Mouse (Mus musculus) MEL (cell line): Measurements from ENCODE around the gene Mrvi1. TPM values are rescaled to one million over a fixed set of nuclear protein-coding genes. Genes with fewer than 3 reads are reported as not detected.

Experiments used
- DNase-seq: peaks from one replicate; pipeline ENCODE4 v3.0.0; 2011; ENCODE audit warnings: low read depth, low spot score
- H3K27ac ChIP-seq: 2 replicates; pipeline ENCODE4 v1.5.1; 2012; ENCODE audit warnings: low read depth, mild to moderate bottlenecking, control low read depth, low read length, moderate library complexity; ENCODE audit not compliant: control insufficient read depth
- H3K27me3 ChIP-seq, 2 experiments: fragments of 150-350 bp in 1 of 2; sonication (generic) in 1 of 2; 2 replicates each; pipeline ENCODE4 v1.6.1; 2012; ENCODE audit warnings: low read length in 2 of 2, mild to moderate bottlenecking in 2 of 2, improper control_type of control experiment in 1 of 2, moderate library complexity in 1 of 2; ENCODE audit not compliant: insufficient read depth in 2 of 2, control insufficient read depth in 1 of 2
- H3K36me3 ChIP-seq, 2 experiments: 2 replicates each; pipeline ENCODE4 v1.6.1; 2012 to 2014; ENCODE audit warnings: low read length in 2 of 2, improper control_type of control experiment in 1 of 2, inconsistent platforms in 1 of 2, mild to moderate bottlenecking in 1 of 2; ENCODE audit not compliant: insufficient read depth in 2 of 2, control insufficient read depth in 1 of 2
- H3K4me1 ChIP-seq, 2 experiments: fragments of 150-350 bp in 1 of 2; sonication (generic) in 1 of 2; 2 replicates each; pipeline ENCODE4 v1.6.1; 2012; ENCODE audit warnings: low read length in 2 of 2, improper control_type of control experiment in 1 of 2, mild to moderate bottlenecking in 1 of 2; ENCODE audit not compliant: insufficient read depth in 2 of 2, control insufficient read depth in 1 of 2
- H3K4me3 ChIP-seq, 2 experiments: fragments of 150-350 bp in 1 of 2; sonication (generic) in 1 of 2; 2 replicates each; pipeline ENCODE4 v1.5.1; 2012; ENCODE audit warnings: low read depth in 2 of 2, low read length in 2 of 2, mild to moderate bottlenecking in 2 of 2, moderate library complexity in 2 of 2, control low read depth in 1 of 2, improper control_type of control experiment in 1 of 2; ENCODE audit not compliant: control insufficient read depth in 1 of 2, insufficient read depth in 1 of 2
- H3K79me2 ChIP-seq: 2 replicates; pipeline ENCODE4 v1.6.1; 2012; ENCODE audit warnings: mild to moderate bottlenecking, low read length, moderate library complexity; ENCODE audit not compliant: control insufficient read depth, poor library complexity, insufficient read depth
- H3K9ac ChIP-seq: 2 replicates; pipeline ENCODE4 v1.6.1; 2012; ENCODE audit warnings: low read depth, mild to moderate bottlenecking, control low read depth, low read length, moderate library complexity; ENCODE audit not compliant: control insufficient read depth, poor library complexity, severe bottlenecking
- H3K9me3 ChIP-seq: fragments of 150-350 bp; sonication (generic); replicated peaks from 2 replicates; pipeline ENCODE4 v1.6.1; 2012; ENCODE audit warnings: mild to moderate bottlenecking, low read length, improper control_type of control experiment, moderate library complexity; ENCODE audit not compliant: insufficient read depth
- BHLHE40 ChIP-seq: IDR thresholded peaks from 2 replicates; pipeline ENCODE4 v1.6.1; 2012; ENCODE audit warnings: low read depth, mild to moderate bottlenecking, inconsistent platforms, low read length, improper control_type of control experiment, borderline replicate concordance
- CHD2 ChIP-seq: IDR thresholded peaks from 2 replicates; pipeline ENCODE4 v1.6.1; 2011; ENCODE audit warnings: low read length, improper control_type of control experiment
- ELF1 ChIP-seq: IDR thresholded peaks from 2 replicates; pipeline ENCODE4 v1.6.1; 2014; ENCODE audit warnings: low read depth, mild to moderate bottlenecking, inconsistent platforms, low read length, improper control_type of control experiment, moderate library complexity
- EP300 ChIP-seq, 2 experiments: IDR thresholded peaks; 2 replicates each; pipeline ENCODE4 v1.6.1; 2011; ENCODE audit warnings: improper control_type of control experiment in 2 of 2, low read length in 2 of 2, low read depth in 1 of 2, mild to moderate bottlenecking in 1 of 2
- ETS1 ChIP-seq: IDR thresholded peaks from 2 replicates; pipeline ENCODE4 v1.6.1; 2012; ENCODE audit warnings: low read depth, mild to moderate bottlenecking, inconsistent platforms, low read length, improper control_type of control experiment, moderate library complexity
- HCFC1 ChIP-seq: IDR thresholded peaks from 2 replicates; pipeline ENCODE4 v1.6.1; 2012; ENCODE audit warnings: low read depth, mild to moderate bottlenecking, inconsistent platforms, low read length, improper control_type of control experiment, moderate library complexity
- MAX ChIP-seq: IDR thresholded peaks from 2 replicates; pipeline ENCODE4 v1.6.1; 2011; ENCODE audit warnings: low read length, improper control_type of control experiment
- MAZ ChIP-seq: IDR thresholded peaks from 2 replicates; pipeline ENCODE4 v1.6.1; 2012; ENCODE audit warnings: low read depth, mild to moderate bottlenecking, inconsistent platforms, low read length, improper control_type of control experiment
- MEF2A ChIP-seq: IDR thresholded peaks from 2 replicates; pipeline ENCODE4 v1.6.1; 2014; ENCODE audit warnings: low read depth, mild to moderate bottlenecking, inconsistent platforms, low read length, improper control_type of control experiment; ENCODE audit not compliant: poor library complexity, insufficient replicate concordance, severe bottlenecking; ENCODE audit errors: extremely low read depth
- MXI1 ChIP-seq: IDR thresholded peaks from 2 replicates; pipeline ENCODE4 v1.6.1; 2011; ENCODE audit warnings: mild to moderate bottlenecking, low read depth, low read length, improper control_type of control experiment
- MYB ChIP-seq: IDR thresholded peaks from 2 replicates; pipeline ENCODE4 v1.6.1; 2011; ENCODE audit warnings: mild to moderate bottlenecking, low read depth, low read length, improper control_type of control experiment
- NELFE ChIP-seq: IDR thresholded peaks from 2 replicates; pipeline ENCODE4 v1.6.1; 2011; ENCODE audit warnings: low read depth, low read length, improper control_type of control experiment
- POLR2A ChIP-seq, 2 experiments: IDR thresholded peaks; 2 replicates each; pipeline ENCODE4 v1.6.1; 2011 to 2012; ENCODE audit warnings: low read length in 2 of 2, mild to moderate bottlenecking in 2 of 2, control low read depth in 1 of 2, improper control_type of control experiment in 1 of 2, low read depth in 1 of 2, moderate library complexity in 1 of 2; ENCODE audit not compliant: control insufficient read depth in 1 of 2, insufficient read depth in 1 of 2, poor library complexity in 1 of 2
- POLR2AphosphoS2 ChIP-seq: IDR thresholded peaks from 2 replicates; pipeline ENCODE4 v1.6.1; 2011; ENCODE audit warnings: low read length, improper control_type of control experiment
- RCOR1 ChIP-seq: IDR thresholded peaks from 2 replicates; pipeline ENCODE4 v1.6.1; 2012; ENCODE audit warnings: low read depth, mild to moderate bottlenecking, inconsistent platforms, low read length, improper control_type of control experiment
- TBP ChIP-seq: IDR thresholded peaks from 2 replicates; pipeline ENCODE4 v1.8.0; 2011; ENCODE audit warnings: low read depth, low read length, improper control_type of control experiment
- TCF12 ChIP-seq: IDR thresholded peaks from 2 replicates; pipeline ENCODE4 v1.6.1; 2014; ENCODE audit warnings: low read depth, mild to moderate bottlenecking, inconsistent platforms, low read length, improper control_type of control experiment, moderate library complexity
- USF1 ChIP-seq: IDR thresholded peaks from 2 replicates; pipeline ENCODE4 v1.6.1; 2014; ENCODE audit warnings: low read depth, mild to moderate bottlenecking, inconsistent platforms, low read length, improper control_type of control experiment, moderate library complexity
- ZKSCAN1 ChIP-seq: IDR thresholded peaks from 2 replicates; pipeline ENCODE4 v1.6.1; 2012; ENCODE audit warnings: low read depth, mild to moderate bottlenecking, inconsistent platforms, low read length, improper control_type of control experiment, moderate library complexity
- ZMIZ1 ChIP-seq: IDR thresholded peaks from 2 replicates; pipeline ENCODE4 v1.6.1; 2012; ENCODE audit warnings: low read depth, mild to moderate bottlenecking, inconsistent platforms, low read length, improper control_type of control experiment, moderate library complexity
- ZNF384 ChIP-seq: IDR thresholded peaks from 2 replicates; pipeline ENCODE4 v1.6.1; 2012; ENCODE audit warnings: low read depth, mild to moderate bottlenecking, inconsistent platforms, low read length, improper control_type of control experiment
- polyA plus RNA-seq, 2 experiments: library from polyadenylated mRNA; stranded (reverse) in 1 of 2; unstranded in 1 of 2; fragments of >175 nt in 1 of 2; fragments of >200 nt in 1 of 2; gene quantifications; 2 replicates each; pipeline versions ENCODE4 v1.2.1 to v1.2.4; 2012; ENCODE audit warnings: low replicate concordance in 2 of 2, low read depth in 1 of 2; ENCODE audit not compliant: insufficient read length in 2 of 2, insufficient read depth in 1 of 2, missing spikeins in 1 of 2
- total RNA-seq: library from RNA; depleted of rRNA; stranded (reverse); fragments of 300-350 nt; gene quantifications from 2 replicates; pipeline ENCODE4 v1.2.3, GENCODE M21; 2012

Mrvi1 gene
- total and polyA plus RNA-seq, 3 experiments: 0.19 to 0.92 TPM; not detected in 1

GRCm38 (mm10) chr7:110853611-110854010, 128.7 kb downstream of the Mrvi1 start:
- no peaks in the 10 kb centered on the region for H3K4me1 ChIP-seq
- no peak overlapping the region for H3K4me3 ChIP-seq
- H3K9me3 ChIP-seq: no peaks in the 10 kb centered on the region
- TF ChIP-seq POLR2A (IDR thresholded peaks at IDR 0.05; ENCODE audit: control insufficient read depth in 1 of 2, insufficient read depth in 1 of 2, low read depth in 1 of 2, low read length in 2 of 2, poor library complexity in 1 of 2) (no peak), POLR2AphosphoS2 (no peak), ELF1 (no peak), NELFE (no peak), TBP (no peak), BHLHE40 (no peak), USF1 (no peak), ZMIZ1 (no peak), ZNF384 (no peak), CHD2 (no peak), MEF2A (no peak), EP300 (IDR thresholded peaks at IDR 0.05; ENCODE audit: low read depth in 1 of 2, low read length in 2 of 2) (no peak), MAX (no peak), ZKSCAN1 (no peak), HCFC1 (no peak)
- H3K27ac ChIP-seq: no peak overlapping the region
- H3K27me3 ChIP-seq: peaks cover 6 to 10% of the 10 kb centered on the region in 2 experiments
- no peak for DNase-seq
- no peaks in the 10 kb centered on the region for H3K36me3 ChIP-seq
- no peaks in the 10 kb centered on the region for H3K79me2 ChIP-seq
- no peak overlapping the region for H3K9ac ChIP-seq

DNA sequence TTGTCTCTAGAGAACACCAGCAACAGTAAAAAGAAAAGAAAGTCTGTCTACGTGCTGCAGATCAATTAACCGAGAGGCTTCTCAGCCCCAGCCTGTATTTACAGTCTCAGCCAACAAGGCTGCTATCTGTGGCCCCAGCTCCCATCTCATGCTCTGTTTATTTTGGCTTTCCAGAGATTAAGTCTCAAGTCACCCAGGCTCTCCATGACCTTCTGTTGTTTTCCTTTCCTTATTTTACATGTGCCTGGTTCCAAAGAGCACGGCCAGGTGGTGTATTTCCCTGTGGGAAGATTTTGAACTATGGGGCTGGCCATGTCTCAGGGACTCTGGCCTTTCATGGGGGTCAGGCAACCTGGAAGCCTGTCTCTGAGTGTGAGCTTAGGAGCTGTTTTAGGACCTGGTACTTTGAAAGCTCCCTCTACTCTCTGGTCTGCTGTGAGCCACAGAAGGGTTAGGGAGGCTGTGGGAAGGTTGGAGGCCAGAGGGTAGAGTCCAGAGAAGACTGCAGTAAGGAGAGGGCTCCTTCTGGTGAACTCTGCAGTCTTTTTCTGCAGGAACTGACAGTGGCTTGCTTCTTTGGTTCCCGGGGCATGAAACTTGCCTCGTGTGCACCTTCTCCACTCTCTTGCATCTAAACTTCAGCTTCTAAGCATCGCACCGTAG, 130.6 kb downstream of the Mrvi1 start:
- H3K9me3 ChIP-seq: no peaks in the 10 kb centered on the region
- H3K36me3 ChIP-seq: no peaks in the 10 kb centered on the region
- H3K4me1 ChIP-seq: no peaks in the 10 kb centered on the region
- no peak overlapping the region for H3K9ac ChIP-seq
- no peak overlapping the region for H3K4me3 ChIP-seq
- TF ChIP-seq MAZ: no peak
- no peak for TF ChIP-seq ETS1
- TF ChIP-seq TBP: no peak
- no peak for TF ChIP-seq ELF1
- TF ChIP-seq MEF2A: no peak
- TF ChIP-seq MYB: no peak
- TF ChIP-seq RCOR1: no peak
- no peak for TF ChIP-seq POLR2AphosphoS2
- TF ChIP-seq ZKSCAN1: no peak
- TF ChIP-seq TCF12: no peak
- TF ChIP-seq MXI1: no peak
- TF ChIP-seq BHLHE40: no peak
- H3K27ac ChIP-seq: no peak overlapping the region
- DNase-seq: no peak
- no peaks in the 10 kb centered on the region for H3K79me2 ChIP-seq
- H3K27me3 ChIP-seq: peaks cover 6 to 10% of the 10 kb centered on the region in 2 experiments
